In the genomic region with DNA sequence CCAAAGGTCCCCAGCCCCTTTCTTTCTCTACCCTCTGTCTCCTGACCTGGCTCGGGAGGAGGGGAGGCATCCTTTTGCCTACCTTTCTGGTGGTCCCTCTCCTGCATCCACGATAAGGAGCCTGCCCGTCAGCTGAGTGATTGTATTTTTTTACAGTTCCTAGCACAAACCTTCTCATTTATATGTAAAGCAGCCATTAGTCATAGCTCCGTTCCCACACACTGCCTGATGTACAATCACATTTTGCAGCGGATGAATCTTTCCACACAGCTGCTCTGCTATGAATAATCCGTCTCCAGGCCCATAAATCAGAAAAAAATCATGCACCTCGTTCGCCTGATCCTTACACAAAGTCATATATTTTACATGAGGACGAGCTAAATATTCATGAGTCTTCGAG, we compare ENCODE assay signal across 13 mouse cellular contexts. TPM values are rescaled to one million over a fixed set of nuclear protein-coding genes. Genes with fewer than 3 reads are reported as not detected.
A peak's percentile ranks its signal among the peaks of the same experiment; 100 is the strongest.
DNase-seq lines count a peak whose midpoint lies in the region; ATAC-seq and TF ChIP-seq lines count a peak whose summit lies in the region.
"Had no signal": no experiment of that assay in that cellular context is flagged by ENCODE, and none has a peak within 500 bp of the region (broad histone marks: within the 10 kb centered on the region; RNA-seq: fewer than 3 reads in every experiment).

No protein-coding gene starts in this region.

- DNase-seq in forebrain, embryonic 11.5 days (ENCODE audit: low spot score), result no peak
- DNase-seq in forebrain, postnatal 0 days, result peak; percentile 55
- DNase-seq in left cerebral cortex, adult 2 months (ENCODE audit: extremely low spot score in 1 of 2, low spot score in 2 of 2), result peak; percentile 40 to 56
- no peak for DNase-seq in cerebellum, postnatal 14 days
- no peak for DNase-seq in c-Kit-positive CD71-positive TER-119-positive erythroid progenitor cells, embryonic 14.5 days (ENCODE audit: low spot score)
- DNase-seq in gastrocnemius, adult 18-20 months (ENCODE audit: low spot score), result no peak
- DNase-seq: cerebellum, adult 11 months; kidney, postnatal 14 days had no signal

- intact Hi-C loops in left cerebral cortex, adult 2 months (cut with DNase I), result loop anchor here (2.0 kb wide), 1 partner anchor 35 kb away; no protein-coding TSS in a partner anchor

- no peak overlapping the region for H3K4me3 ChIP-seq in forebrain, embryonic 12.5 days (replicated peaks)
- H3K4me3 ChIP-seq in forebrain, embryonic 11.5 days (ENCODE audit: low read depth, low read length), result no peak overlapping the region
- no peak overlapping the region for H3K4me3 ChIP-seq in forebrain, postnatal 0 days (ENCODE audit: low read depth, low read length)
- H3K4me3 ChIP-seq in left cerebral cortex, adult 2 months, result peak overlapping the region; percentile 2
- no peak overlapping the region for H3K4me3 ChIP-seq in neural tube, embryonic 15.5 days (replicated peaks)
- H3K4me3 ChIP-seq: erythroblast, embryonic 14.5 days; heart, embryonic 15.5 days; liver, embryonic 15.5 days had no signal

- no peak overlapping the region for H3K4me2 ChIP-seq in forebrain, embryonic 12.5 days
- H3K4me2 ChIP-seq in forebrain, embryonic 11.5 days (ENCODE audit: low read depth, low read length, severe bottlenecking), result no peak overlapping the region
- H3K4me2 ChIP-seq in forebrain, postnatal 0 days (ENCODE audit: low read depth), result peak overlapping the region; percentile 5; the same call in 1 of the 2 replicates
- peak overlapping the region; percentile 21 for H3K4me2 ChIP-seq in neural tube, embryonic 15.5 days
- H3K4me2 ChIP-seq: heart, embryonic 15.5 days; liver, embryonic 15.5 days had no signal

- H3K9me3 ChIP-seq in forebrain, embryonic 12.5 days, result no peaks in the 10 kb centered on the region
- no peaks in the 10 kb centered on the region for H3K9me3 ChIP-seq in forebrain, embryonic 11.5 days (ENCODE audit: control insufficient read depth, low read length)
- H3K9me3 ChIP-seq in forebrain, postnatal 0 days (ENCODE audit: low read length), result no peaks in the 10 kb centered on the region
- no peaks in the 10 kb centered on the region for H3K9me3 ChIP-seq in neural tube, embryonic 15.5 days (replicated peaks)
- H3K9me3 ChIP-seq: heart, embryonic 15.5 days; liver, embryonic 15.5 days had no signal

- H3K27ac ChIP-seq in forebrain, embryonic 12.5 days, result peak overlapping the region; percentile 9
- no peak overlapping the region for H3K27ac ChIP-seq in forebrain, embryonic 11.5 days (ENCODE audit: low read depth, low read length)
- H3K27ac ChIP-seq in forebrain, postnatal 0 days (ENCODE audit: low read depth, low read length), result peak overlapping the region; percentile 54
- peak overlapping the region; percentile 85 for H3K27ac ChIP-seq in left cerebral cortex, adult 2 months
- H3K27ac ChIP-seq in neural tube, embryonic 15.5 days (replicated peaks), result peak overlapping the region; percentile 81
- H3K27ac ChIP-seq: heart, embryonic 15.5 days; liver, embryonic 15.5 days had no signal

- H3K4me1 ChIP-seq in forebrain, embryonic 12.5 days, result peaks cover 14% of the 10 kb centered on the region
- H3K4me1 ChIP-seq in forebrain, embryonic 11.5 days (replicated peaks; ENCODE audit: control insufficient read depth, insufficient read depth, low read length), result no peaks in the 10 kb centered on the region
- peaks cover 7% of the 10 kb centered on the region; the same call in 1 of the 2 replicates for H3K4me1 ChIP-seq in forebrain, postnatal 0 days (ENCODE audit: insufficient read depth)
- peaks cover 16% of the 10 kb centered on the region for H3K4me1 ChIP-seq in neural tube, embryonic 15.5 days
- H3K4me1 ChIP-seq: heart, embryonic 15.5 days; liver, embryonic 15.5 days had no signal

- no peak overlapping the region for H3K9ac ChIP-seq in forebrain, embryonic 12.5 days
- no peak overlapping the region for H3K9ac ChIP-seq in forebrain, embryonic 11.5 days (ENCODE audit: low read length)
- H3K9ac ChIP-seq in forebrain, postnatal 0 days, result peak overlapping the region; percentile 15; the same call in 1 of the 2 replicates
- H3K9ac ChIP-seq in neural tube, embryonic 15.5 days (replicated peaks), result no peak overlapping the region
- H3K9ac ChIP-seq: heart, embryonic 15.5 days; liver, embryonic 15.5 days had no signal

- WGBS in forebrain, embryonic 12.5 days, result 44% methylated on average over 10 of the region's 10 CpGs
- 70% methylated on average over 10 of the region's 10 CpGs for WGBS in forebrain, embryonic 11.5 days
- 31% methylated on average over 10 of the region's 10 CpGs for WGBS in forebrain, postnatal 0 days
- 17% methylated on average over 10 of the region's 10 CpGs for WGBS in neural tube, embryonic 15.5 days

- no peak for TF ChIP-seq CTCF in forebrain, postnatal 0 days (IDR thresholded peaks at IDR 0.05; ENCODE audit: low read depth)
- TF ChIP-seq CTCF in left cerebral cortex, adult 2 months (IDR thresholded peaks at IDR 0.05), result no peak

- H3K27me3 ChIP-seq in forebrain, embryonic 12.5 days, result 0 out of 2 replicates have a peak, but pooled peaks cover 4% of the 10 kb centered on the region
- no peaks in the 10 kb centered on the region; the same call in 1 of the 2 replicates for H3K27me3 ChIP-seq in forebrain, embryonic 11.5 days (ENCODE audit: control insufficient read depth, insufficient read depth, low read length)
- H3K27me3 ChIP-seq in forebrain, postnatal 0 days (ENCODE audit: insufficient read depth, low read length), result no peaks in the 10 kb centered on the region
- H3K27me3 ChIP-seq in neural tube, embryonic 15.5 days (replicated peaks), result no peaks in the 10 kb centered on the region
- H3K27me3 ChIP-seq: heart, embryonic 15.5 days; liver, embryonic 15.5 days had no signal

- ATAC-seq in forebrain, embryonic 12.5 days (ENCODE audit: low FRiP score), result 0 out of 2 replicates have a peak, but pooled peaks have one; percentile 41
- ATAC-seq in forebrain, embryonic 11.5 days (replicated peaks; ENCODE audit: low FRiP score), result no peak
- peak; percentile 82 for ATAC-seq in forebrain, postnatal 0 days
- peak; percentile 77 for ATAC-seq in neural tube, embryonic 15.5 days (ENCODE audit: low FRiP score)

- H3K36me3 ChIP-seq in forebrain, embryonic 12.5 days (replicated peaks), result no peaks in the 10 kb centered on the region
- H3K36me3 ChIP-seq in forebrain, embryonic 11.5 days (ENCODE audit: control insufficient read depth, insufficient read depth, low read length), result no peaks in the 10 kb centered on the region
- H3K36me3 ChIP-seq in forebrain, postnatal 0 days (ENCODE audit: insufficient read depth), result no peaks in the 10 kb centered on the region
- H3K36me3 ChIP-seq in neural tube, embryonic 15.5 days, result no peaks in the 10 kb centered on the region
- H3K36me3 ChIP-seq: heart, embryonic 15.5 days; liver, embryonic 15.5 days had no signal

RNA-seq across cellular contexts. Expression of a gene that starts 25.4 kb away (rescaled TPM):
- 55.7 and 59.0 TPM in 2 replicates for polyA plus RNA-seq in forebrain, embryonic 12.5 days (2016; fragmentation: Nextera tagmentation; extraction: Ambion mirVana)
- 54.1 and 58.8 TPM in 2 replicates for polyA plus RNA-seq in forebrain, embryonic 11.5 days (2014; fragmentation: Nextera tagmentation; extraction: Ambion mirVana)
- total RNA-seq in forebrain, postnatal 0 days (2014; rRNA removed), result 57.2 and 64.7 TPM in 2 replicates
- 35.6 and 46.9 TPM in 2 replicates for polyA plus RNA-seq in forebrain, postnatal 0 days (2015; fragmentation: Nextera tagmentation; extraction: Ambion mirVana)
- 100 to 1,000 TPM in 1 of 2 experiments, 10 to 100 TPM in 1; 99.6 to 113 TPM for total RNA-seq in left cerebral cortex, adult 2 months (2021)
- polyA plus RNA-seq in neural tube, embryonic 15.5 days (2015; fragmentation: Nextera tagmentation; extraction: Ambion mirVana), result 64.8 and 68.2 TPM in 2 replicates
- total RNA-seq in gastrocnemius, adult 18-20 months (2021), result 10 to 100 TPM; 23.8 to 28.3 TPM

Comparison
In these comparisons a context has a peak if more than half of its experiments do, and no peak if none do; other contexts are left out.
1. H3K4me2 ChIP-seq: peak in forebrain, postnatal 0 days (single experiment) and neural tube, embryonic 15.5 days (single experiment); none in forebrain, embryonic 12.5 days (single experiment) and forebrain, embryonic 11.5 days (single experiment).
2. DNase-seq: peak in forebrain, postnatal 0 days (single experiment) and left cerebral cortex, adult 2 months (2 of 2); none in forebrain, embryonic 11.5 days (single experiment), cerebellum, postnatal 14 days (0 of 2), c-Kit-positive CD71-positive TER-119-positive erythroid progenitor cells, embryonic 14.5 days (single experiment) and gastrocnemius, adult 18-20 months (single experiment).